Mouse (Mus musculus) embryonic facial prominence, embryonic 13.5 days (tissue): ENCODE data around the gene Uqcr10. TPM values are rescaled to one million over a fixed set of nuclear protein-coding genes. Genes with fewer than 3 reads are reported as not detected.

Source experiments
- ATAC-seq: fragments of 200-750 bp; cut with Nextera tagmentation; 2 replicates; pipeline ENCODE4 v1.8.0; 2017; ENCODE audit warnings: low read depth; ENCODE audit not compliant: insufficient number of reproducible peaks, insufficient read depth, low FRiP score, low TSS enrichment
- H3K27ac ChIP-seq: fragments of 300-500 bp; sonication (generic); 2 replicates; pipeline ENCODE4 v1.5.1; 2015; ENCODE audit warnings: moderate library complexity, mild to moderate bottlenecking, inconsistent platforms
- H3K27me3 ChIP-seq: fragments of 300-500 bp; sonication (generic); 2 replicates; pipeline ENCODE4 v1.6.1; 2015; ENCODE audit warnings: mild to moderate bottlenecking, inconsistent platforms
- H3K36me3 ChIP-seq: fragments of 300-500 bp; sonication (generic); 2 replicates; pipeline ENCODE4 v1.6.1; 2015; ENCODE audit warnings: mild to moderate bottlenecking, inconsistent platforms
- H3K4me1 ChIP-seq: fragments of 300-500 bp; sonication (generic); 2 replicates; pipeline ENCODE4 v1.6.1; 2015; ENCODE audit warnings: inconsistent platforms
- H3K4me2 ChIP-seq: fragments of 300-500 bp; sonication (generic); 2 replicates; pipeline ENCODE4 v1.6.1; 2015; ENCODE audit warnings: moderate library complexity, mild to moderate bottlenecking, inconsistent platforms
- H3K4me3 ChIP-seq: fragments of 300-500 bp; sonication (generic); 2 replicates; pipeline ENCODE4 v1.5.1; 2015; ENCODE audit warnings: mild to moderate bottlenecking, inconsistent platforms
- H3K9ac ChIP-seq: fragments of 300-500 bp; sonication (generic); 2 replicates; pipeline ENCODE4 v1.6.1; 2015; ENCODE audit warnings: mild to moderate bottlenecking, inconsistent platforms
- H3K9me3 ChIP-seq: fragments of 300-500 bp; sonication (generic); 2 replicates; pipeline ENCODE4 v1.6.1; 2016; ENCODE audit warnings: inconsistent platforms
- WGBS: fragments of 180-500 bp; shearing (Covaris S2); methylation state at CpG from one replicate; pipeline ENCODE4 v1.1.7; 2015; ENCODE audit warnings: mixed read lengths; 5-methylcytosine and 5-hydroxymethylcytosine counted together
- polyA plus RNA-seq: library from polyadenylated mRNA; unstranded; fragments of >200 nt; fragmentation: Nextera tagmentation; extraction: Ambion mirVana; gene quantifications from 2 replicates; pipeline ENCODE4 v1.2.1, GENCODE M21; 2015

The Uqcr10 gene
- polyA plus RNA-seq, 1 experiment from 2014 or later, result 769 TPM

DNA sequence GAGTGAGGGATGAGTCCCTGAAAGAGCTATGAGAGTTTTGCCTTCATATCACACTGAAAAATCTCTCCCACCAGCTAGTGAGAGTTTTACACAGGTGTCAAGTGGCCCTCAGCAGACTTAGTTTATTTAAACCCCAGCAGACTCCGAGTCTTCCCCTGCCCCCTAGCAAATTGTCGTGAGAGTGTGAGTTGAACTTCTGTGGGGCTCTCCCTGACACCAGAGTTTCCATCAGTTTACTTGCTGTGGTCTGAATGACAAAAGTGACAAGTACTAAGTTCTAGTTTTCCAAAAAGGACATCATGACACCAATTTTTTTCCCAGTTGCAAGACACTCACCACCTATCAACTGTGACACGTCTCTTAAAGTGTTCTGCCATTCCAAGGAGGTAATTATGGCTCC lies 16.3 kb downstream of the Uqcr10 start:
- Histone ChIP-seq H3K4me1 (peaks cover 4% of the 10 kb centered on the region; the same call in 1 of the 2 replicates), H3K36me3 (peaks cover 18% of the 10 kb centered on the region), H3K27ac (no peak overlapping the region), H3K4me2 (no peak overlapping the region), H3K9ac (no peak overlapping the region), H3K27me3 (no peaks in the 10 kb centered on the region), H3K9me3 (no peaks in the 10 kb centered on the region), H3K4me3 (no peak overlapping the region)
- 51% methylated on average over 3 of the region's 3 CpGs for WGBS
- no peak for ATAC-seq

DNA sequence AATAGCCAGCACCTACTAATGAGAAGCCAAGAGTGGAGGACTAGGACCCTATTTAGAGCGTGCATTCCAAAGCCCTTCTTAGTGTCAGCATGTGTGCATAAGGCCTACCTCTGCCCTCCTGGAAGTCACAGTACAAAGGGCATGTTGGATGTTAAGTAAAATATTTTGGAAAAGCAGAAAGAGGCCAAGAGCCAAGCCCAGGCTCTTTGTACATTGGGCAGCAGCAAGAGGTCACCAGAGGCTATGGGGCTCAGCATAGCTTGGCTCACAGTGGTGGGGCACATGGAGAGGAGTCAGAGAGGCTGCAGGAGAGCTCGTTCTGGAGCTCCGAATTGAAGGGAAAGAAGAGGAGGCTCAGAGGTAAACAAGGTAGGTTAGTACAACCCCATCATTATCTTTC lies 17.1 kb downstream of the Uqcr10 start:
- H3K4me1 ChIP-seq, result peaks cover 4% of the 10 kb centered on the region; the same call in 1 of the 2 replicates
- H3K36me3 ChIP-seq, result peaks cover 27% of the 10 kb centered on the region
- H3K4me2 ChIP-seq, result no peak overlapping the region
- H3K4me3 ChIP-seq, result no peak overlapping the region
- H3K27ac ChIP-seq, result no peak overlapping the region
- no peaks in the 10 kb centered on the region for H3K9me3 ChIP-seq
- H3K9ac ChIP-seq, result no peak overlapping the region
- no peaks in the 10 kb centered on the region for H3K27me3 ChIP-seq
- 67% methylated on average over 3 of the region's 3 CpGs for WGBS
- no peak for ATAC-seq

DNA sequence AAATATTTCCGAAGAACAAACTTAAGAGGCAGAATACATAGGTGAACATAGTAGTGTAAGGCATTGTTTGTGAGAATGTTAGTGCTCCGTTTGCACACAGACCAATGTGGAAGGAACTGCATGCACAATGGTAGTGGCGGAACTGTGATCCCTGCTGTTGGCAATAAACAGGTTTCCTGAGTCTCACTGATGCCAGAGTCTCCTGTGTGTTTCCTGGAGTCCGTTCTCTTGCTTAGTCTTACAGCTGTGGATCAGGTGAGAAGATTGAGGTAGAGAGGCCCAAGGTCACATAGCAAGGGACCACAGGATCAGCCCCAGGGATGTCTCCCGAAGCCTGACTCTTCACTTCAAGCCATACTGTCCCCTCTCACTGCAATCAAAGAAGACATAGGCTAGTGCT lies 18.6 kb downstream of the Uqcr10 start:
- no peaks in the 10 kb centered on the region for H3K27me3 ChIP-seq
- no peak for ATAC-seq
- 74% methylated on average over 5 of the region's 5 CpGs for WGBS

DNA sequence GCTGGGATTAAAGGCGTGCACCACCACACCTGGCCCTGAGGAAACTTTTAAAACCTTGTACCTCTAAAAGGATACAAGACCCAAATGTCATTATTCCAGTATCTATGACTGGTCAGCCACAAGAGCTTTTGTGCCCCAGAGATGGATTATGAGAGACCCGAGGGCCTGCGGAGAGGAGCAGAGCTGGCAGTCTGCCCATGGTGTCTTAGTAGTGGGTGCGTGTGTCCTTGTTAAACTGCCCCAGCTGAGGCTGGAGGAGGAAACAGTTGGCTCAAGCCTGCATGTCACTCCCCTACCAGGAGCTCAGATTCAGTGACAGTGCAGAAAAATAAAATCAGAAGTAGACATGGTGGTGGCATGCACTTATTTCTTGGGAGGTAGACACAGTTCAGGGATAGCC lies 19.1 kb downstream of the Uqcr10 start:
- no peak overlapping the region for H3K4me3 ChIP-seq
- H3K36me3 ChIP-seq, result peaks cover 46% of the 10 kb centered on the region
- WGBS, result 83% methylated on average over 4 of the region's 4 CpGs
- peaks cover 6% of the 10 kb centered on the region for H3K4me1 ChIP-seq
- no peaks in the 10 kb centered on the region for H3K27me3 ChIP-seq
- no peaks in the 10 kb centered on the region for H3K9me3 ChIP-seq
- no peak for ATAC-seq
- H3K4me2 ChIP-seq, result no peak overlapping the region
- no peak overlapping the region for H3K9ac ChIP-seq
- H3K27ac ChIP-seq, result no peak overlapping the region

More for the DNA sequence above, 18.6 kb downstream of the Uqcr10 start:
- Histone ChIP-seq H3K4me3 (no peak overlapping the region), H3K4me1 (peaks cover 4% of the 10 kb centered on the region; the same call in 1 of the 2 replicates), H3K9ac (no peak overlapping the region), H3K4me2 (no peak overlapping the region), H3K9me3 (no peaks in the 10 kb centered on the region), H3K27ac (0 out of 2 replicates have a peak overlapping the region, but pooled peaks have one; percentile 24), H3K36me3 (peaks cover 42% of the 10 kb centered on the region)

DNA sequence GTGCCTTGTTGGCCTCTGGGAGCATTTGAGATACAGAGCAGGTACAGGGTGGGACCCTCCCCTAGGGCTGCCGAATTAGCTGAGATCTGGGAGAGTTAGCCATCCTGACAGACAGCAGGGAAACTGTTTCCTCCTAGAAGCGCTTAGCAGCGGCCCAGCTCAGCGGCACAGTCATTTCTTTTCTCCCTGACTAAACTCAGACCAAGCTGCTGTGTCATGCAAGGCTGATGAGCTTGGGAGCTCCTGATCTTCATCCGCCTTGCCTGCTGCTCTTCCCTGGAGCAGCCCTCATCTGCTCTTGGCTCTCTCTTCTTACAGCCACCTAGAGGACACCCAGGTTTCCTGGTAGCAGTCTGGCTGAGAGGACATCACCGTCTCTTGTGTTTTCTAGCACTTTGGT lies 20.0 kb downstream of the Uqcr10 start:
- no peak for ATAC-seq
- Histone ChIP-seq H3K27me3 (no peaks in the 10 kb centered on the region), H3K4me3 (no peak overlapping the region), H3K4me1 (peaks cover 14% of the 10 kb centered on the region), H3K9me3 (no peaks in the 10 kb centered on the region), H3K27ac (no peak overlapping the region), H3K9ac (no peak overlapping the region), H3K36me3 (peaks cover 51% of the 10 kb centered on the region), H3K4me2 (no peak overlapping the region)
- 76% methylated on average over 6 of the region's 6 CpGs for WGBS

DNA sequence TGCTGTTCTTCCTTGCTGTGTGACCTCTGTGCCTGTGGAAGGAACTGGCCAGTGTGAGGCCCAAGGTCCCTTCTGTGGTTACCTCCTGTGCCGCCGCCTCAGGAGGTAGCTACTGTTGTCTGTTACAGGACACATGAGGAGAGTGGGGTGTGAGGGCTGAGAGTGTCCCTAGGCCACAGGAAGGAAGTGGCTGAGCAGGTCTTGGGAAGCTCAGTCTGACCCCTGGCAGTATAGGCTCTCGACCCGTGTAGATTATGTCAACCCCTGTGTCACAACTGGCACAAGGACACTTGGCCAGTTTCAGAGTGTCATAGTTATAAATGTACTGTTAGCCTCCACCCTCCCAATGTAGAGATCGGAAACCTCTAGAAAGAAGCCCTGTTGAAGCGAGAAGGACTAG lies 20.6 kb downstream of the Uqcr10 start:
- H3K36me3 ChIP-seq, result peaks cover 51% of the 10 kb centered on the region
- no peak overlapping the region for H3K4me2 ChIP-seq
- WGBS, result 88% methylated on average over 6 of the region's 6 CpGs
- H3K4me1 ChIP-seq, result peaks cover 21% of the 10 kb centered on the region
- H3K27me3 ChIP-seq, result no peaks in the 10 kb centered on the region
- ATAC-seq, result no peak
- no peaks in the 10 kb centered on the region for H3K9me3 ChIP-seq
- H3K27ac ChIP-seq, result no peak overlapping the region
- H3K9ac ChIP-seq, result no peak overlapping the region
- H3K4me3 ChIP-seq, result no peak overlapping the region

DNA sequence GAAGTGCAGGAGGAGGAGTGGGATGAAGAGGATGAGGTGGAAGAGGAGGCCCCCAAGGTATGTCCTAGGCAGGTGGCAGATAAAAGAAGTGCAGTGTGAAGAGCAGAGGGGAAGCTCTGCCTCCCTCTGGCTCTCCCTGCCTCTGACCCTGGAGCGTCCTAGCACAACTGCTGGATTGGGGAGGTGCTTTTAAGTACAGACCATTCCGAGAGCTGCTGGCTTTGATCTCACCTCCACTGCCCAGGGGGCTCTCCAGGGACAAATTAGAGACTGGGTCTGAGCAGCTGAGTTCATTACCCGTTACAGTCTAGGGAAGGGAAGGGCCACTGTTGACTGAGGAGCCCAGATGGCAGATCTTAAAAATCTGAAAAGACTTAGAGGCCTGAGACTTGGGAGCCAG lies 24.0 kb downstream of the Uqcr10 start:
- Histone ChIP-seq H3K4me3 (no peak overlapping the region), H3K4me2 (no peak overlapping the region), H3K9ac (no peak overlapping the region), H3K4me1 (peaks cover 24% of the 10 kb centered on the region), H3K27ac (peak overlapping the region; percentile 92), H3K9me3 (no peaks in the 10 kb centered on the region), H3K27me3 (no peaks in the 10 kb centered on the region), H3K36me3 (peaks cover 75% of the 10 kb centered on the region)
- WGBS, result 35% methylated on average over 3 of the region's 3 CpGs
- no peak for ATAC-seq

DNA sequence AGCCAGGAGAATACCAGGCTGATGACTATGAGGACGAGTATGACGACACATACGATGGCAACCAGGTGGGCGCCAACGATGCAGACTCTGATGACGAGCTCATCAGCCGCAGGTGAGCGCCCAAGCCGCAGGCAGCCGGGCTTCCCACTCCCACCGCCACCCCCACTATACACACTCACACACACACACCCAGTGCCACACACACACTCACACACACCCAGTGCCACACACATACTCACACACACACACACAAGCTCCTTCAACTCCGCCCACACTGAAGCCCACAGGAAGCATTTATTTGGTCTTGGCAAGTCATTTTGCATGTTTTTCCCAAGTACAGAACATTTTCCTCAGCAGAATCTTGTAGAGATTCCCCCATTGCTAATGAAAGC lies 24.7 kb downstream of the Uqcr10 start:
- 84% methylated on average over 12 of the region's 12 CpGs for WGBS
- Histone ChIP-seq H3K36me3 (peaks cover 79% of the 10 kb centered on the region), H3K4me3 (no peak overlapping the region), H3K9ac (no peak overlapping the region), H3K27ac (peak overlapping the region; percentile 92), H3K9me3 (no peaks in the 10 kb centered on the region), H3K4me1 (peaks cover 24% of the 10 kb centered on the region), H3K4me2 (no peak overlapping the region), H3K27me3 (no peaks in the 10 kb centered on the region)
- no peak for ATAC-seq

DNA sequence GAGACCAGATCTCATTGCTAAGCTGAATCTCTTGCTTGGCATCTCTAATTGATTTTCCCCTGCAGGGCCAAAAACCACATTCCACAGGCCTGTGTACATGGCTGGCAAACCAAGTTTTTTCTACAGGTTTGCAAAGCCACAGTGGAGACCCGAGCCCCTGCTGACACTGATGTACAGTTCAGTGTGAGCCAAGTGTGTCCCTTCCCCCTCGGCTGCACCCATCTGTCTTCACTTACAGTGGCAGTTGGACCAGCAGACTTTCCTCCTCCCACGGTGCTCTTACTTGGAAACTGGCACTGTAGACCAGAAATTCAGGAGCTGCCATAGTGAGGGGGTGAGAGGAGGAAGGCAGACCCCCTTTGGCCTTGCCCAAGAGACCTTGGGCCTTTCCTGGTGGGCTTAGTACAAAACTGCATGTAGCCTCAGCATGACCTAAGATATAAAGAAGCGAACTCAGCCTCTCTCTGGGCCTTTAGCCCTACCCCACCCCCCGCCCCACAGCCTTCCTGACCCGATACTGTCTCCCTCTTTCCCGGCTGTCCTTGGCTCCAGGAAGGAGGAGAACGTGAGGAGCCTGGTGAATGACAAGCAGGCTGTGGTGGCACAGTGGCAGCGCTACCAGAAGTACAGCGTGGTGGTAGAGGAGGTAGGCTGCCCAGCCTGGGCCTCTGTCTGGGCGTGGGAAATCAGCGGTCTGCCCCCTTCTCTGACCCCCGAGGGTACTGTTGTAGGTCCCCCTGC lies 25.3 kb downstream of the Uqcr10 start:
- Histone ChIP-seq H3K36me3 (peaks cover 79% of the 10 kb centered on the region), H3K9me3 (no peaks in the 10 kb centered on the region), H3K4me1 (peaks cover 24% of the 10 kb centered on the region), H3K27me3 (no peaks in the 10 kb centered on the region), H3K27ac (peak overlapping the region; percentile 92), H3K4me3 (no peak overlapping the region), H3K9ac (no peak overlapping the region; the same call in 1 of the 2 replicates), H3K4me2 (peak overlapping the region; percentile 18; the same call in 1 of the 2 replicates)
- peak; percentile 70 for ATAC-seq
- 59% methylated on average over 13 of the region's 13 CpGs for WGBS

DNA sequence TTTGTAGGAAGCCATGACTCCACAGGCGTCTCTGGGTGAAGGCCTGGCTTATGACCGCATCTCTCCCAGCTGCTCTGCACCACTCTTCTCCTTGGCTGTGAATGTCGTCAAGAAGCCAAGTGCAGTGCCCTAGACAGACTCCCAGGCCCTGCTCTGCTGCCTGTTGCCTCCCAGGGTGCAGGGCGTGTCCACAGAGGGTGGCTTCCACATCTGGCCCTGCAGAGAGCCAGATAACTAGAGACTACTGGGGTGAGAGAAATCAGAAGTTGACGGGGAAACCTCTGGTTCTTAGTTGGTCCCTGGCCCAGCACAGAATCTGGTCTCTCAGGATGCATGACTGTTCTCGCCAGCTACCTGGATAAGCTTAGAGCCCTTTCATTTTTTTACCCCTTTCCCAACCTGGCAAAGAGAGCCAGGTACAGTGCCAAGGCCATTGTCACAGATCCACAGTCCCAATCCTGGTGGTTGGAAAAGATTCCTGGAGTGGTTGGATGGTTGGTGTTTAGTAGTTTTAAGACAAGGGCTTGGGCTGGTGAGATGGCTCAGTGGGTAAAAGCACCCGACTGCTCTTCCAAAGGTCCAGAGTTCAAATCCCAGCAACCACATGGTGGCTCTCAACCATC lies 26.8 kb downstream of the Uqcr10 start:
- no peaks in the 10 kb centered on the region for H3K9me3 ChIP-seq
- 86% methylated on average over 7 of the region's 7 CpGs for WGBS
- peaks cover 24% of the 10 kb centered on the region for H3K4me1 ChIP-seq
- no peak for ATAC-seq
- no peak overlapping the region for H3K4me3 ChIP-seq
- peaks cover 78% of the 10 kb centered on the region for H3K36me3 ChIP-seq
- H3K4me2 ChIP-seq, result no peak overlapping the region
- no peak overlapping the region for H3K27ac ChIP-seq
- no peaks in the 10 kb centered on the region for H3K27me3 ChIP-seq
- H3K9ac ChIP-seq, result no peak overlapping the region

DNA sequence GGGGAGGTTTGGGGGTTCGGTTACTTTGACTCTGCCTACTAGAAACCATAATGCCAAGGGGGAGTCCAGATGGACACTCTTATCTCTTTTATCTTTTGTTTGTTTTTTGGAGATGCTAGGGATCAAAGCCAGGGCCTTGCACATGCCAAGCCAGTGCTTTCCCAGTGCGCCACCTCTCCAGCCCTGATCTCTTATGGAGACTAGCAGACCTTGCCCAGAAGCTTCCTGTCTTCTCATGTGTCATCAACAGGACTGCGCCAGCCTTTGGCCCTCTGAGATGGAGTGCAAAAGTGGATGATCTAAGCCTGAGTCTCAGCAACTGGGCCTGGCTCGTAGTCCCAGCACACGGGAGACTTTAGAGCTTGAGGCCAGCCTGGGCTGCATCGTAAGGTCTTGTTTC lies 28.4 kb downstream of the Uqcr10 start:
- no peak for ATAC-seq
- Histone ChIP-seq H3K4me3 (no peak overlapping the region), H3K27ac (no peak overlapping the region), H3K9ac (no peak overlapping the region), H3K4me2 (no peak overlapping the region), H3K36me3 (peaks cover 70% of the 10 kb centered on the region), H3K9me3 (no peaks in the 10 kb centered on the region), H3K27me3 (no peaks in the 10 kb centered on the region), H3K4me1 (peaks cover 24% of the 10 kb centered on the region)
- WGBS, result 90% methylated on average over 6 of the region's 6 CpGs

DNA sequence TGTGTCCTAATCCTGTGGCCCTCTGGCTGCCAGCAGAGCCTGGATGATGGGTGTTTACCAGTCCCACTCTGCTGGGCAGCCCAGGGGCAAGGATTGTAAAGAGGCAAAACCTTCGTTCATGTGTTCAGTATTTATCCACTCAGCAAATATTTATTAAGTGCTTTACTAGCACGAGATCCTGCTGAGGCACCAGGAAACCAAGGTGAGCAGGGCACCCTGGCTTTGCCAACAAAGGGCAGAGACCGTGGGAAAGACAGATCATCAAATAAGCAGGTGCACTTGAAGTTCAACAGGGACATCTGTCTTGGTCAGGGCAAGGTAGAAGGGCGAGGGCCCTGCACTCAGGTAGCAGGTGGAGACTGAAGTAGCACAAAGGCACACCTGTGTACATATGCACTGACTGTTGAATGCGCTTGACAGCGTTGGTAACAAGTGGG lies 29.0 kb downstream of the Uqcr10 start:
- no peaks in the 10 kb centered on the region for H3K9me3 ChIP-seq
- H3K4me3 ChIP-seq, result no peak overlapping the region
- H3K4me2 ChIP-seq, result no peak overlapping the region
- H3K4me1 ChIP-seq, result peaks cover 23% of the 10 kb centered on the region
- no peaks in the 10 kb centered on the region for H3K27me3 ChIP-seq
- H3K9ac ChIP-seq, result no peak overlapping the region
- H3K36me3 ChIP-seq, result peaks cover 70% of the 10 kb centered on the region
- no peak for ATAC-seq
- H3K27ac ChIP-seq, result no peak overlapping the region
- WGBS, result 89% methylated on average over 6 of the region's 6 CpGs
